ENCODE assay signal across 9 mouse cellular contexts in the genomic region with DNA sequence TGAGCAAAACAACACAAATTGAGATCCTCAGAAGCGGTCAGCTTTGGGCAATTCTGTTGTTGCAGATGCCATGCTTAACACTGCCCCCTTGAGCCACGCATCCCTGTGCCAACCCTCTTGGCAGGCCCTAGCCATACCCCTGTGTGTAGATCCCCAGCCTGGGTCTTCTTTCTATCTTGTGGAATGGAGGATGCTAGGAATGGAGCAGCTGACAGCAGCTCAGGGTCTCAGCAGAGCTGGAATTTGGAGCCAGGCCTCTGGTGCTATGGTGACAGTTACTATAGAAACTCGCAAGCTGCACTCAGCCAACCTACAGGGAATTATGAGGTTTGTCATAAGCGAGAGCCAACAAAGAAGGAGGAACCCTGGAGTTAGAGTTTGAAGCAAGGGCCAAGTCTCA. TPM values are rescaled to one million over a fixed set of nuclear protein-coding genes. Genes with fewer than 3 reads are reported as not detected.
DNase-seq lines count a peak whose midpoint lies in the region.
"Had no signal": no experiment of that assay in that cellular context is flagged by ENCODE, and none has a peak within 500 bp of the region (broad histone marks: within the 10 kb centered on the region; RNA-seq: fewer than 3 reads in every experiment).

No protein-coding gene starts in this region.

- intact Hi-C loops in gastrocnemius, postnatal 14 days (cut with DNase I; ENCODE audit: low total_unique reads) = no loop called here

- DNase-seq in cerebellum, adult 9-11 months = peak; percentile 40
- DNase-seq in cerebellum, adult 8-10 months = no peak
- DNase-seq in frontal cortex, postnatal 14 days (ENCODE audit: low spot score in 2 of 2) = peak; percentile 69 to 79
- DNase-seq in left cerebral cortex, adult 18-20 months (ENCODE audit: low spot score in 2 of 2) = peak; percentile 64 to 77
- DNase-seq in retina, postnatal 1 day = peak; percentile 86
- no peak for DNase-seq in gastrocnemius, postnatal 14 days
- DNase-seq in B cell, adult 2 months = no peak
- no peak for DNase-seq in thymus, postnatal 10 days (ENCODE audit: low spot score in 2 of 2)
- DNase-seq: lung, embryonic 14.5 days had no signal

RNA-seq across cellular contexts. Expression of a gene that starts 23.1 kb away (rescaled TPM):
- total RNA-seq in left cerebral cortex, adult 18-20 months (2021) = 100 to 1,000 TPM; 107 to 108 TPM
- total RNA-seq in gastrocnemius, postnatal 14 days (2021) = 100 to 1,000 TPM; 105 to 109 TPM

Comparison
In these comparisons a context has a peak if more than half of its experiments do, and no peak if none do; other contexts are left out.
1. DNase-seq: peak in cerebellum, adult 9-11 months (single experiment), frontal cortex, postnatal 14 days (2 of 2), left cerebral cortex, adult 18-20 months (2 of 2) and retina, postnatal 1 day (single experiment); none in cerebellum, adult 8-10 months (single experiment), gastrocnemius, postnatal 14 days (single experiment), B cell, adult 2 months (0 of 2) and thymus, postnatal 10 days (0 of 2).